Mouse (Mus musculus) spleen, postnatal 14 days (tissue): Measurements from ENCODE around the gene Gm21987.
"Not testable (repeated sequence)": the region's sequence is repeated elsewhere in the genome, so short reads cannot be mapped to it uniquely, and the experiment has no call there.

Experiments used
- DNase-seq, 2 experiments: peaks; one replicate each; pipeline ENCODE4 v3.0.0; 2021 to 2022; ENCODE audit warnings: low spot score in 2 of 2

Gene Gm21987

DNA sequence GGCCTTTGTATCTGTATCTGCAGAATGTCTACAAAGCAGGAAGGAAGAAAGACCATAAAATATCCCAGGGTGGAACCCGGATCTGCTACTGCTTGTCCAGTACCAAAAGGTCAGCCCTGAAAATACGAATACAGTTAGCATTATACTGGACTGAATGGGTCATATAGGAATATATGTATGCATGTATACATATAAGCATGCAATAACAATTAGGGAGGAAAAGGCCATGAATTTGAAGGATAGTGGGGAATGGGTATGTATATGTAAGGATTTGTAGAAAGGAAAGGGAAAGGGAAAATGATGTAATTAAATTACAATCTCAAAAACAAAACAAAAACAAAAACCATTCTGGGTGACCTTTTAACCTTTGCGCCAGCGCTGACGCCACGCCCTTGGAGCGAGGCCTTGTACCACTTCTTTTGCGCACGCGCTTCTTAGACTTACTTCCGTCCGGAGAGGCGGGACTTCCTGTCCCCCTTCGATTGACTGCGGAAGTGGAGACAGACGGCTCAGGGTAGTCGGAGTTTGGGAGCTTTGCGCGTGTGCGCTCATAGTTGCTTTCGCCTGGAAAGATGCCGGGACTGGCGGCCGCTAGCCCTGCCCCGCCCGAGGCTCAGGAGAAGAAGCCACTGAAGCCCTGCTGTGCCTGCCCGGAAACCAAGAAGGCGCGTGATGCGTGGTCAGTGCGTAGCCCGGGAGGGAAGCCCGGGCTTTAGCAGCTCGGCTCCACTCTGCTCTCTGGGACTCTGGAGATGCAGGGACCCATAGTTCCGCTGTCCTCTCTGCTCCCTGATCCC is at the start of gene Gm21987, which contains the start of gene Cox17:
Gm21987 (plus strand) TSS at position 512 of the 797 bp plus-strand sequence.
Cox17 (plus strand) TSS at position 463 of the 797 bp plus-strand sequence.
- DNase-seq = peak; percentile 79 to 88

DNA sequence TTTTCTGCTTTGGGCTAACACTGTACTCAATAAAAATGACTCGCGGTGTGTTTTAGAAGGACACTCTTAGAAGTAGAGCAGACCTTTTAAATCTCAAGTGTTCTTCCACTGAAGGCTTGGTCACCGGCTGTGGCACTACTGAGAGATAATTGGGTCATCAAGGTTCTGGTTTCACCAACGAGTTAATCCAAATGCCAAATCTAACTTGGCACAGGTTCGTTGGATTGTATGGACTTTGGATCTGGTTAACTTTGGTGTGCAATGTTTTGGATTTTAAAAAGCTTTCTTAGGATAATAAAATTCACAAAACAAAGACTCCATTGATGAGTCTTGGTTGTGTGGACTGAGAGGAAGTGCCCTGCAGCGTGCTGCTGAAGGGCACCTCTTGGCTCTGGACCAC is 48.4 kb upstream of the Gm21987 start:
- no peak for DNase-seq

DNA sequence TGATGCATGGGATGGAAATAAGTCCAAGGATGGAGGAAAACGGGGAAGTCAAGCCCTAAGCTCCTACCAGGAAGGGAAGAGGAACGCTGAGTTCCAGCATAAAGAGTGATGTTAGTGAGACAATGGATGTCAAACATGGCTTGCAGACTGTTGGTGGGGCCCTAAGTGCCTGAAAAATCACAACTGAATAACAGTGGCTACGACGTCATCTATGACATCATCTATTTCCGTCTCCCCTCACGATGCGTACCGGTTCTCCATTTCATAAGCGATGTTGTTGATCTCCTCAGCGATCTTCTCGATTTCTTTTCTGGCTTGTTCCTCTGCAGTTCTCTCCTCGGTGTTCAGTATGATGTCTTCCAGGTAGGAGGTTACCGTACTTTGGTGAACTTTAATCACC is 44.5 kb upstream of the Gm21987 start:
- no peak for DNase-seq

GRCm38 (mm10) chr16:38304460-38305194 is 42.2 kb upstream of the Gm21987 start:
- no peak for DNase-seq

GRCm38 (mm10) chr16:38306571-38307220 is 40.1 kb upstream of the Gm21987 start:
- DNase-seq = peak in 1 of 2 experiments; percentile 27

DNA sequence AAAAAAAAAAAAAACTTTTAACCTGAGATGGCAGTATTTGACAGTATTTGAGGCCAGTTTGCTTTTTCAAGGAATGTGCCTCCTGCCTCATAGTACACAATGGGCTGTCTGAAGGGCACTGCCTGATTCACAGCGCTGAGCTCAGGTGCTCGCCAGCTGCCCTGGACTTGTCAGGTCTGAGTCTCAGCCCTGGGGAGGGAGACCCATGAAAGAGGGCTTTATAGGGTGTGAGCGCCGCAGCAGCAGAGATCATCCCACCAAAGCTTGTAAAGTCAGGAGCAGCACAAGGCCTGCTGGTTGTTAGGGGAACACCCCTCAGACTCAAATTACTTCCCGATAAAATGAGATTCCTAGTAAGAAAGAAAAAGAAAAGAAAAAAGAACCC is 39.6 kb upstream of the Gm21987 start:
- DNase-seq = no peak

DNA sequence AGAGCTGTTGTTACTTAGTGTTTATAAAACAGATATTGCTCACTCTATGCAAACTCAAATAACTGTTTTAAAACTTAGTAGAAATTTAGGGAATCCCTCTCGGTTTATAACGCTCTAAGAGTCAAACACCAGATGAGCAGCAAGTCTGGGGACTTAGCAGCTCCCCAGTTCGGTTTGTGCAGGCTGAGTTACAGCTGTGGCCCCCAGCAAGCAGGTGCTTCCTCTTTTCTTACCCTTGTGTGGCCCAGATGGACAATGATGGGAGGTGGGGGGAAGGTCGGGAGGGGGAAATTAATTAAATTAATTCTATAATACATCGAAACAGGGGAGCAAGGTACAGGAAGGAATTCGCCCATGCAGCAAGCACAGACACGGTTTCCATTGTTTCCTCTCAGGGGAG is 39.2 kb upstream of the Gm21987 start:
- DNase-seq = no peak

DNA sequence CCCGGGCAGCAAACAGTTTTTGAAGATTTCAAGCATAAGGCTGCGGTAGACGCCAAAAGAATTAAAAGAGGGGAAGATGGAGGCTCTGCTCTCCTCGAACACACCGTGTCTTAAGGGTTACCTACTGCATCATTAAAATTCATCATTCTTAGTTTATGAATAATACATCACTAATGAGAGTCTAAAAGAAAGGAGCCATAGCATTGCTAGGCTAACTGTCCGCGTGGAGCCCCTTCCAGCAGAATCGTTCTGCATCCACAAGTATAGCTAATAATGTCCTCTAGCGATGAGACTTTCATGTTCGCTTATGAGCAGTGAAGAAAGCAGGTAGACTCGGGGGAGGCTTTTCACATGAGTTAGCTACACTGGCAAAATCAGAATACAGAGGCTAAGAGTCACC is 38.6 kb upstream of the Gm21987 start:
- DNase-seq = no peak

GRCm38 (mm10) chr16:38318492-38318891 is 28.3 kb upstream of the Gm21987 start:
- no peak for DNase-seq

- DNase-seq = no peak
Measured at GRCm38 (mm10) chr16:38319087-38319486, 27.8 kb upstream of the Gm21987 start.

DNA sequence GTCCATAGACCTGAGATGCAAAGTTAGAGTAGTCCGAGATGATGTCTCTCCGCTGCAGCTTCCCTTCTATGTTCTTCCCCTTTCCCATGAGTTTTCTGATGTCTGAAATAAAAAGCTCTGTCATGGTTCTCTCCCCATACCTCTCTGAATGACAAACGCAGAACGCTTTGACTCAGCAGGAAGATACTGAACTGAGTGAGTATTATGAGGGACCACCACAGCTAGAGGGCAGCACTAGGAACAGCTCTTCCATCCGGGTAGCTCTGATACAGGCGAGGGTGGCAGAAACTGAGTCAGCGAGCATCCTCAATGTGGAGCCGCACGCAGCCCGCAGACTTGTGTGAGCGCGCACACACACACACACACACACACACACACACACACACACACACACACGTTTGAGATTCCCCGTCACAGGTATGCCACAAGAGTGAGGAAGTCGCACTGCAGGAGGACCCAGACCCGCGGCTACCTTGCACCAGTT is 25.3 kb upstream of the Gm21987 start:
- DNase-seq = peak in 1 of 2 experiments; percentile 26

GRCm38 (mm10) chr16:38324311-38324710 is 22.5 kb upstream of the Gm21987 start:
- no peak for DNase-seq

DNA sequence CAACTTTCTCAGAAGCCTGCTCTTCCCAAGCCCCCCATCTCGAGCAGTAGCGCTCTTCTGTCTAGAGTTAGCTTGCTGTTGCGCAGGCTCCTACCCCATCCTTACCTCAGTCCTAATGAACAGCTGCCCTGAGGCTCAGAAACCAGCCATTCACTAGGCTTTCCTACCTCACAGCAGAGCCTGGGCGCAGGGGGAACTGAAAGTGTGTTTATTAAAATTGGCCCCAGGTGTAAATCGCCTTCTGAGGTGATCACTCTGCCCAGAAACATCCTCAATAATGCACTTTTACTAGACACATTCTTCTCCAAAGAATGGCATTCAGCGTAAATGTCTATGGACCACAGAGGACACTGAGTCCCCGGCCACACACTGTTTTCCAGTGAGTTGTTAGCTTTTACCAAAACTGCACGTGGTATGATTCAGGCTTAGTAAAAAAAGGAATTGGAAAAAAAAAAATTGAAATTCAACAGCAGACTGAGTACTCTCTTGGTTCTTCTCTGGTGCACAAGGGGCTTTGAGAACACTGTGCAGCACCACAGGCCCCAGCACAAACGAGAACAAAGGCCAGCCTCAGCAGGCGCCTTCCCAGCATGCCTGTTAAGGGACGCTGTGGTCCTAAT is 20.0 kb upstream of the Gm21987 start:
- DNase-seq = no peak

GRCm38 (mm10) chr16:38329340-38329739 is 17.5 kb upstream of the Gm21987 start:
- DNase-seq = no peak

DNA sequence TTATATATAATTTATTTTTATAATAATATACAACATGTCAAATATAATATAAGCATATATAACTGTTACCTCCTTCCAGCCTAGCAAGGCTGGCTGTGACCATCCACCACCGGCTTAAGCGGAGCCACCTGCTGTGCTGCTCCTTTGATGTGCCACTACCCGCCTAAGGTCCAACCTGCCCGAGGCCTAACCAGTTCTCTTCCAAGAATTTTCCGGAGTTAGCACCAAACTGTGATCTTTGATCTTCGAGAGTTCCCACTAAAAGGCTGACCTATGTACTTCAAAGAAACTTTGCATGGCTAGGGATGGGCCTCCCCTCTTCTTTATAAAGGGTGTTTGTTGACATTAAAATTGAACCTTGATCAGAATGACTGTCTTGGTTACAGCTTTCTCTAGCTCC is 12.4 kb upstream of the Gm21987 start:
- no peak for DNase-seq

DNA sequence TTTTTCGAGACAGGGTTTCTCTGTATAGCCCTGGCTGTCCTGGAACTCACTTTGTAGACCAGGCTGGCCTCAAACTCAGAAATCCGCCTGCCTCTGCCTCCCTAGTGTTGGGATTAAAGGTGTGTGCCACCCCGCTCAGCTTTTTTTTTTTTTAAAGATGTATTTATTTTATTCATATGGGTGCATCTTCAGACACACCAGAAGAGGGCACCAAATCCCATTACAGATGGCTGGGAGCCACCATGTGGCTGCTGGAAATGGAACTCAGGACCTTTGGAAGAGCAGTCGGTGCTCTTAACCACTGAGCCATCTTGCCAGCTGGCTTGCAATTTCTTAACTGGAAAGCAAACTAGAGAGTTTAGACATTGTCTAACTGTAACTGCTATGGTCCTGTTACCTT is 8.8 kb upstream of the Gm21987 start:
- DNase-seq = not testable (repeated sequence)

- DNase-seq = peak in 1 of 2 experiments; percentile 21
Measured at GRCm38 (mm10) chr16:38341396-38342324, 5.2 kb upstream of the Gm21987 start, which contains the start of gene Maats1. Gene Maats1 (minus strand): TSS chr16:38342143.

GRCm38 (mm10) chr16:38344941-38345725 is 1.7 kb upstream of the Gm21987 start:
- DNase-seq = no peak

DNA sequence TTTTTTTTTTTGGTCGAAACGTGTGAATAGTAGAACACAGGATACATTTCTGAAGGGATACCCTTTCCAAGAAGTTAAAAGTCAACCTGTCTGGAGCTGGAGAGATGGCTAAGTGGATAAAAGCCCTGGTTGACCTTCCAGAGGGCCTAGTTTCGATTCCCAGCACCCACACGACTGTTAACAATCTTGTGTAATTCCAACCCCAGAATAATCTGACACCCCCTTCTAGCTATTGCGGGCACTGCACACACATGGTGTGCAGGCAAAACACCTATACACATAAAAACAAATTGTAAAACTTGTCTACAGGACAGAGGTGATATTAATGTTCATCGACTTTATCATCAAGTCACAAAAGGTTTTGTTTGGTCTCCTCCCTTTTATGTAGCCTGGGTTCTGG is 748 bp downstream of the Gm21987 start:
- no peak for DNase-seq

GRCm38 (mm10) chr16:38348217-38348761 is 1.4 kb downstream of the Gm21987 start:
- DNase-seq = no peak
